Mouse (Mus musculus) cerebellum, postnatal 36 days (tissue): Measurements from ENCODE around the gene Olfr222.

Experiments used
- DNase-seq, 2 experiments: peaks; one replicate each; pipeline ENCODE4 v3.0.0; 2021 to 2022; ENCODE audit warnings: mixed read lengths in 2 of 2

Olfr222 gene

DNA sequence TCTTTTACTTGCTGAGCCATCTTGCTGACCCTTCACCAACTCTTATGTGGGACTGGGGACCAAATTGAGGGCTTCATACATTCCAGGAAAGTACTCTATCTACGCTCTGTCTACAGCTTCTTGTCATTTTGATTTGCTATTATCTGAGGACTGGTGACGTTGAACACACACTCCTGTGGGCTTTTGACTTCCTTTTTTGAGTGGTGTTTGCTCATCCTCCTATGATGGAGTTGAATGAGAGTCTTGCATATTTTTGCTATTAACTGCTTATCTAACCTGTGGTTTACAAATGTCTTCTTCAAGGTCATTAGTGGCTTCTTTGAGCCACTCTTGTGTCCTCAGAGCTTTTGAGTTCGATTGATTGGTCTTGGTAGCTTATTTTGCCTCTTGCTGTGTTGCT is 35.9 kb downstream of the Olfr222 start:
- no peak for DNase-seq

DNA sequence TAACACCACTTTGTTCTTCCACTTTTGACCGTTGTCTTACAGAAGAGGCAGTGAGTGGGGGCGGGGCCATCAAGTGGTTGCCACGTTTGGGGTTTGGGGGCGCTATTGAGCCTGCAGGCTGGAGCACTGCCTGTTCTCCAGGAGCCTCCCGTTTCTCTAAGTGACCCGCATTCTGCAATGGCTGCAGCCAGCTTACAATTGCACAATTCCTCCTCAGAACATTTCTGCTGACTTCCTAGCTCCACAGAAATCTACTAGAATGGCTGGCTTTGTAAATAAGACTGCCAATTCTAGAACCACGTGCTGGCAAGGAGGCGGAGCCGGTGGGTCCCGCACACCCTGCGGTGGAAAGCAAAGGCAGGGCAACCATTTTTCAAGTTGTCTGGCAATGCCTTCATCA is 37.6 kb downstream of the Olfr222 start:
- peak; percentile 7 to 19 for DNase-seq

DNA sequence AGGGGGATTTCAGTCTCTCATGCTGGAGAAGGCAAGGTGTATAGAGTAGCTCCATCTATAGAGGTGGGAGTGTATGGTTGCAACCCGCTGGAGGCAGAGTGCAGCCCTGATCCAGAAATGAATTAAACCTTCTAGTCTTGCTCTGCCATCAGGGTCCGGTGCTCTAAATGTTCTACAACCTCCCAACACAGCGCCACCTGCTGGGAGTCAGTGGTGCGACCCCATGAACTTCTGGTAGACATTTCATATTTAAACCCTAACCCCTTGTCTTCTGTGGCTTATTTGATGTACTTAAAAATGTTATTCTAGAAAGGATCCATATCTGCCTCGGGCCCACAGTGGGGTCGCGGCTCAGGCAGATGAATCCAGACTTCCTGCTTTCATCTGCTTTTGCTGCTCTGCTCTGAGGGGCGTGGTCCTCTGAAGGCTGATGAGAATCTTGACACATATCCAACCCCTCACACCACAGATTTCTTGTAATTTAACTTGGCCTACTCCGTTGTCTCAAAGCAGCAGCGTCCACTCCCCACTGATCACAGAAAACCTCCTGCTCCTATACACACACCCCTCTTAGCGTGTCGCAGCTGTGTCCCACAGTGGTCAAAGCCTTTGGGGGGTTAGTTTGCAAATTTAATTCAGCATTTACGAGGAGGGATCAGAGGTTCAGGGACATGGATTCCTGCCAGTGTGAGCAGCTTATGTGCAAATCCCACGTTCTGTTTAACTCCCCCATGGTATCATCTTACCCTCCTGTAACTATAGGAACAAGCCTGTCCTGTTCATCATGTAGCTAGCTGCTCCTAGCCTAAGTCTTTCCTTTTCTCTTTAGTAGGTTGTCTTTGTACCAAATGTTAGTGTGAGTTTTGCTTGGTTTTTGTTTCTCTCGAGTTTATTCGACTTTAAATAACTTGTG is 38.6 kb downstream of the Olfr222 start:
- DNase-seq: peak; percentile 16 to 20

DNA sequence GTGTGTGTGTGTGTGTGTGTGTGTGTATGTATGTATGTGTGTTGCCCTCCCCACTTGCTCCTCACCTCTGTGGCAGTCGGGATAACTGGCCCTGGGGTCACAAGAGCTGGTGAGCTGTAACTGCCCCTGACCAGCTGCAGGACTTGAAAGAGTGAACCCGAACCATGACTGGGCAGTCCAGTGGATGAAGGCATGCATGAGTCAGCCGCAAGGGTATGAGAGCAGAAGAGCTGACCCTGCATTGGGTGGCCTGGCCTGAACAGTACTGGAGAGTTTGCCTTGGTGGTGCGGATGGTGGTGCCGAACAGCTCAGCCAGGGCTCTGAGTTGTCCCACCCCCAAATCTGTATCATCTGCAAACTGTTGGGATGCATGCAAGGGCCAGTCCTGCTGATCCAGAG is 44.5 kb downstream of the Olfr222 start:
- DNase-seq: no peak

DNA sequence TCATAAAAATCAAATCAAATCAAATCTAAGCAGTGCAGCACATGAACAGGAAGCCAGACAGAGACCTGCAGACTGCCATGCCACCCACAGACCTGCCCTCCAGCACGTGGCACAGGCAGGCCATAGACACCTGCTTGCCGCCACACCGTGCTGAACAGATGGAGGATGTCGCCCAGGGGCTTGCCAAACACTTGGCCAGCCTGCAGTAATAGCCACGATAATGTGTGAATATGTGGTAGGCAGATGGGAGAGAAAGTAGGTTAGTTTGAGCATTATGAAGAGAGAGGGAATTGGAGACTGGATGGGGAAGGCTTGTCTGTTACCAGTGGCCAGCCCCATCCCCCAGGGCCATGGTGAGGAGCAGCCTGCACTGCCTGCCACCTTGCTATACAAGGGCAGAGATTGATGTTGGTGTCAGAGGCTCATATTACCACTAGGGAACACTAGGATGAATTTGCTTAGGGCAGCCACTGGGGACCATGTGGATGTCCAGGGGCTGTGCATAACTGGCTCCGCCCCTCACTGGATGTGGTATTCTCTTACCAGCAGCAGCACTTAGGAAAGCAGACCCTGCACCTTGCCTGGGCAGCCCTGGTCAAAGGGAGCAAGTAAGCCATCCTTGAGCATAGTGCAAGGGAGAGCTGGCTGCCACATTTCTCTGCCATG is 45.0 kb downstream of the Olfr222 start:
- peak; percentile 74 to 81 for DNase-seq

DNA sequence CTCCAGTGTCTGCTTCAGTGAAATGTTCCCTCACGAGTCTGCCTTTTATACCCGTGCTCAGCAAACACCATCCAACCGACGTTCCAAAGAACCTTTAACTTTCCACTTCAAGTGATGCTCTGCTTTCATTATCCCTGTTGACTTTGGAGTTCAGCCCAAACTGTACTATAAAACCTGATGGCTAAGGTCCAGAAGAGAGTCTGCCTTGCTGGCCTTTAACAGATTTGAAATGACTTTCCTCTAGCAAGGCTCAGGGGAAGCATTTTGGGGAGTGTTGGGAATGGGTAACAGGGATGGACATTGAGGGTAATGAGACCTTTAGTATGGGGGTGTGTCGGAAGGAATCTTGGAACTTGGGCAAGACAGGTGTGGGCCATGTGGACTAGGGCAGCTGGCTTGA is 45.8 kb downstream of the Olfr222 start:
- no peak for DNase-seq

DNA sequence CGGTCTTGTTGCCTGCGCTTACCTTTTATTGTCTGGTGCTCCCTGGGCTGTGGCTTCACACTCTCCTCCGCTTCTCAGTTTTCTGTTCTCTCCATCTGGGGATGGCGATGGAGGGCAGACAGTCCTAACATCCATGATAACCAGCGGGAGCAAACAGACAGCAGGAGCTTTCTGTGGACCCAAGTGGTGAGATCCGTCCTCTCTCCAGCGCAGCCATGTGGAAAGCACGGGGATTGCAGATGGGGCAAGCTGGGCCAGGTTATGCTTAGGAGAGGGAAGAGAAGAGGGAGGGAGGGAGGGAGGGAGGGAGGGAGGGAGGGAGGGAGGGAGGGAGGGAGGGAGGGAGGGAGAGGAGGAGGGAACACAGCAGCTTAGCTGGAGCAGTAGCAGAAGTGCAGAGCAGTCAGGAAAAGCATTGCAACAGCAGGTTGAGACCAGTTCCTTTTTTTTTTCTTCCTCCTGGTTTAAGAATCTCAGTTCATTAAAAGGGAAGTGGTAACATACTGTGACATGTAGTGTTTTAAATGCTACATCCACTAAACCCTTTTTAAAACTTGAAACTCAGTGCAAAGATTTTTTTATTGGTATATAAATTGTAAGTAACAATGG is 49.5 kb downstream of the Olfr222 start, which contains the start of gene Zkscan17:
TSS of gene Zkscan17 (minus strand) at position 280 of the 609 bp plus-strand sequence.
- peak; percentile 15 to 28 for DNase-seq

DNA sequence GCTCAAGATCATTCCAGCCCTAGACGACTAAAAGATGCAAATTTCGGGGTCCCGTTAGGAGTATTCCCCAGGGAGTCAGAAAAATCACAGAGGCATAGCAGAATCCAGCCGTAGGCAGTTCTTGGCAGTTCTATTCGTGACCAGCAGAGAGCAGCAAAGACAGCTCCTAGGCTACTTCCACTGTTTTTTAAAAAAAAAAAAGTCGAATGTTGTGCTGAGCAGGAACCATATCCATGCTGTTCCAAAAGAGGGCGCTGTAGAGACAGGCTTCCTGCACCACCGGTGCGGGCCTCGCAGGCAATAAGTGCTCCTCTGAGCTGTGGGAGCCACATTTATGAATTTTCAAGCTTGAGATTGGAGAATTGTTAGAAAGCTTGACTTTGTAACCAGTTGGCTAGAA is 50.8 kb downstream of the Olfr222 start:
- peak; percentile 78 to 83 for DNase-seq

DNA sequence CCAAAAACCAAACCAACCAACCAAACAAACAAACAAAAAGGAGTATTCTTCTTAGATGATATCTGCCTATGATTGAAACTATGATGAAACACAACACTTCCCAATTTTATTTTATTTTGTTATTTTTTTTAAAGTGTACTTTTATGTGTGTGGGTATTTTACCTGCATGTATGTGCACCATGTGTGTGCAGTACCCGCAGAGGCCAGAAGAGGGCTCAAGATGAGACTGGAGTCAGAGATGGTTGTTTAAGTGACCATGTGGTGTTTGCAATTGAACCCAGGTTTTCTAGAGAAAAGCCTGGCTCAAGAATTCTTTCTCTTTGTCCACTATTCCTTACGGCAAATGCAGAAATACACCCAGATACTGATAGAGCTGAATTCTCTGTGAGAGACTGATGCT is 51.9 kb downstream of the Olfr222 start:
- DNase-seq: no peak
